Mouse (Mus musculus): ENCODE data around the gene Vamp5. TPM values are rescaled to one million over a fixed set of nuclear protein-coding genes. Genes with fewer than 3 reads are reported as not detected.

Gene Vamp5
- polyA plus RNA-seq, 1 experiment from 2014 or later: 10.5 TPM

DNA sequence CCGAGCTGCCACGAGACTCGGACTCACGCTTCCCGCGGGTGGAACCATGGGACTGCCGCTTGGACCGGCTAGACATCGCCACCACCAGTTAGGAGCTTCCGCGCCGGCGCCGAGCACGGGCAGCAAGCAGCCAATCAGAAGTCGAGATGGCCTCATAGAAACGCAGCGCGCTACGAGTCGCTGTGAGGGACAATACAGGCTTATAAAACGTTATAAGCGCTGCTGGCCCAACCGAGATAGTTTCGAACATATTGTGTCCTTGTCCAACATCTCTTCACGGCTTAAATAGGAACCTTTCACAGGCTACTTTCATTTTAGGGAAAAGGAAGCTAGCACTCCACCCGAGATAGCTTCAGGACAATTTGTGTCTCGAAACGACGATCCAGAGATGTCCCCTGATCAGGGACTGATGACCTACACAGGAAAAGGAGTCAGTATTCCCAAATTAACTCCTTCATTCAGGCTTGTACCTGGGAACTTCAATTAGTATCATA is 35.1 kb downstream of the Vamp5 start, which contains the start of gene Usp39:
TSS of gene Usp39 (minus strand) at position 111 of the 494 bp plus-strand sequence.
- WGBS: 1% methylated on average over 30 of the region's 30 CpGs

DNA sequence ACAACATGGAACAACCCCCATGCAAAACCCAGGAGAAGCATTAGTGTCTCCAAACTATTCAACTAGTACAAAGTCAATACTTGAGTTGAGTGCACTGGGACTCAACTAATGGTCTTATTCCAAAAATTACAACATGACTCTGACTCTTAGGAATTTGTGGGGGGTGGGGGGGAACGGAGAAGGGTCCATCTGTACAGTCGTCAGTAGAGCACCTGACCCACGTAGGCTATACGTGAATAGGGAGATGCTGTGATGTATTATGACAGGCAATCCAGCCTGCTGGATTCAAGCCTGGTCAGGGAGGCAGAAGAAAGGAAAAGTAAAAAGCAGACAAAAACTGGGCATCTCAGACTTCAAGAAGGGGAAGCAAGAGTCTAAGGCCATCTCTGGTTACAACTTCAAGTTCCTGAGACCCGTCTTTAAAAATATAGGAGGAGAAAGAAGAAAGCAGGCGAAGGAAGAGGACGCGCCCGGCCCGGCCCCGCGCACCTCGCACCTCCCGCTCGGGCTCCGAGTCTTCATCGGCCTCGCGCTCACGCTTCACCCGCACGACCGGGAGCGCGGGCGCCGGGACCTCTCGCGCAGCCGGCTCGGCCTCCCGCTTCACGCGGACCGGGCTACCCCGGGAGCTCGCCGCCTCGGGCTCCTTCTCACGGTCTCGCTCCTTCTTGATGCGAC is 35.7 kb downstream of the Vamp5 start:
- Histone ChIP-seq H3K4me1 (replicated peaks; ENCODE audit: control insufficient read depth, insufficient read depth, low read length) (peaks cover 32% of the 10 kb centered on the region), H3K9me3 (ENCODE audit: control insufficient read depth, low read length) (no peaks in the 10 kb centered on the region), H3K27me3 (replicated peaks; ENCODE audit: control insufficient read depth, insufficient read depth, low read length) (no peaks in the 10 kb centered on the region), H3K4me3 (replicated peaks; ENCODE audit: low read length) (peak overlapping the region; percentile 60), H3K9ac (replicated peaks; ENCODE audit: low read depth, low read length) (peak overlapping the region; percentile 68), H3K36me3 (ENCODE audit: control insufficient read depth, insufficient read depth) (peaks cover 4% of the 10 kb centered on the region; the same call in 1 of the 2 replicates), H3K27ac (ENCODE audit: low read length) (peak overlapping the region; percentile 16), H3K4me2 (ENCODE audit: low read length) (peak overlapping the region; percentile 97)
- WGBS: under 1% methylated on average over 42 of the region's 42 CpGs
- ATAC-seq: peak; percentile 43

More for the DNA sequence above, 35.1 kb downstream of the Vamp5 start, which contains the start of gene Usp39:
- H3K27ac ChIP-seq (ENCODE audit: low read length): peak within 1 kb of the TSS; percentile 42
- H3K27me3 ChIP-seq (replicated peaks; ENCODE audit: control insufficient read depth, insufficient read depth, low read length): no peaks in the 10 kb centered on the region
- H3K36me3 ChIP-seq (ENCODE audit: control insufficient read depth, insufficient read depth): peaks cover 4% of the 10 kb centered on the region; the same call in 1 of the 2 replicates
- peak within 1 kb of the TSS; percentile 97 for H3K4me2 ChIP-seq (ENCODE audit: low read length)
- peak; percentile 90 for ATAC-seq
- H3K9me3 ChIP-seq (ENCODE audit: control insufficient read depth, low read length): no peaks in the 10 kb centered on the region
- H3K9ac ChIP-seq (replicated peaks; ENCODE audit: low read depth, low read length): peak within 1 kb of the TSS; percentile 68
- H3K4me1 ChIP-seq (replicated peaks; ENCODE audit: control insufficient read depth, insufficient read depth, low read length): peaks cover 32% of the 10 kb centered on the region
- peak within 1 kb of the TSS; percentile 60 for H3K4me3 ChIP-seq (replicated peaks; ENCODE audit: low read length)

DNA sequence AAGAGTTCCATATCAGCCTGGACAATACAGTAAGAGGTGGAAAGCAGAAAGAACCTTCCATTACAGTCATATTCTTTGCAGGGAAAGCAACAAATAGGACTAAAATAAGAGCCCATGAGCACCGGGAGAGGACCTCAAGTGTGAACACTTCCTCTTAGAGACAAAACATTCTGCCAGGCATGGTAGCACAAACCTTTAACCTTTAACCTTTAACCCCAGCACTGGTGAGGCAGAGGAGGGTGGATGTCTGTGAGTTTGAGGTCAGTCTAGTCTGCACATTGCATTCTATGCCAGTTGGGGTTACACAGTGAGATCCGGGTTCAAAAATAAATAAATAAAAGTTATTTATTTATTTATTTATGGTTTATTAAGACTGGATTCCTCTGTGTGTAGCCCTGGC is 39.8 kb downstream of the Vamp5 start:
- H3K27me3 ChIP-seq (replicated peaks; ENCODE audit: control insufficient read depth, insufficient read depth, low read length): no peaks in the 10 kb centered on the region
- no peak overlapping the region for H3K4me2 ChIP-seq (ENCODE audit: low read length)
- WGBS: 87% methylated on average over 2 of the region's 2 CpGs
- H3K9me3 ChIP-seq (ENCODE audit: control insufficient read depth, low read length): no peaks in the 10 kb centered on the region
- peaks cover 13% of the 10 kb centered on the region for H3K36me3 ChIP-seq (ENCODE audit: control insufficient read depth, insufficient read depth)
- no peak overlapping the region for H3K9ac ChIP-seq (replicated peaks; ENCODE audit: low read depth, low read length)
- ATAC-seq: no peak
- no peak overlapping the region for H3K4me3 ChIP-seq (replicated peaks; ENCODE audit: low read length)
- no peak overlapping the region for H3K27ac ChIP-seq (ENCODE audit: low read length)
- H3K4me1 ChIP-seq (replicated peaks; ENCODE audit: control insufficient read depth, insufficient read depth, low read length): peaks cover 14% of the 10 kb centered on the region

DNA sequence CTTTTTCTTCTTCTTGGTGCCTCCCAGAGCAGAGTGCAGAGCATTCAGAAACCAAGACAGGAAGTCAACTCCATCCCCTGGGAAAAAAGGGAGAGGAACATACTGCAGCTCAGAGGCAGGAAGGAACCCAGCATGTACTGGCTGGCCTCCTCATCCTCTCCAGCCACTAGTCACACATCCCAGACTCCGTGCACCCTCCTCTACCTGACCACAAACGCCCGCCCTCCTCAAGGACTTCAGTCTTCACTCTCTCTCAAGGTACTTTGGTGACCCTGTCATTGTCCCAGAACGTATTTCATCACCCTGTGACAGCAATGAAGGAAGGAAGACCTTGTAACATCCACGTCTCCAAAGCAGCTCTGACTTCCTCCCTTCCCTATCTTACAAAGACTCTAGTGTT is 47.2 kb downstream of the Vamp5 start:
- Histone ChIP-seq H3K27ac (ENCODE audit: low read length) (no peak overlapping the region), H3K4me1 (replicated peaks; ENCODE audit: control insufficient read depth, insufficient read depth, low read length) (no peaks in the 10 kb centered on the region), H3K36me3 (ENCODE audit: control insufficient read depth, insufficient read depth) (peaks cover 30% of the 10 kb centered on the region), H3K9ac (replicated peaks; ENCODE audit: low read depth, low read length) (no peak overlapping the region), H3K9me3 (ENCODE audit: control insufficient read depth, low read length) (no peaks in the 10 kb centered on the region), H3K27me3 (replicated peaks; ENCODE audit: control insufficient read depth, insufficient read depth, low read length) (no peaks in the 10 kb centered on the region), H3K4me3 (replicated peaks; ENCODE audit: low read length) (no peak overlapping the region), H3K4me2 (ENCODE audit: low read length) (no peak overlapping the region)
- no peak for ATAC-seq
- WGBS: 86% methylated on average over 5 of the region's 5 CpGs

DNA sequence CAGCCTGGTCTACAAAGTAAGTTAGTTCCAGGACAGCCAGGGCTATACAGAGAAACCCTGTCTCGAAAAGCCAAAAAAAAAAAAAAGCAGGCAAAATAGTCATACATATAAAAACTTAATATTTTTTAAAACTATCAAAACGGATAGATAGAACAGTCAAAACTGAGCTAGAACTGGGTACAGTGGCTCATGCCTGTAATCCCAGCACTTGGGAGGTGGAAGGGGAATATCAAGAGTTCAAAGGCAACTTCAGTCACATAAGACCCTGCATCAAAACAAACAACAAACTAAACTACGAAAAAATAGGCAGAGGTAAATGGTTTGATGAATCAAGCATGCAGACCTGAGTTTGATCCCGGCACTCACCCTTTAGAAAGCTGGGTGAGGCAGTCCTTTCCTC is 50.1 kb downstream of the Vamp5 start:
- WGBS: 95% methylated on average over 4 of the region's 4 CpGs
- H3K36me3 ChIP-seq (ENCODE audit: control insufficient read depth, insufficient read depth): peaks cover 30% of the 10 kb centered on the region

DNA sequence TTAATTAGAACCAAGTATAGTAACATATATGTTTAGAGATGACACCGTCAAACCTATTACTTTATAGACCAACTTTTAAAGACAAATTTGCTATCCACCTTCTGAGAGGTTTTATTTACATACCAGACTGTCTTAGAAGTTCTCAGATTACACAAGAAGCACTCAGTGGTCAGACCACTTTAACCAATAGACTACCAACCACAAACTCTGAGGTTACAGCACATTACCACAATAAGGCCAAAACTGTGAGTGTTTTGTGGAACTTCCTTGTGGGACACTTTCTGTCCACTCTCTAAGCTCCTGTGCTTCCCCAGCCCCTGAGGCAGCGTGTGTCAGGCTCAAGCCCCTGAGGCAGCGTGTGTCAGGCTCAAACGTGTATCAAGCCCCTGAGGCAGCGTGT is 51.2 kb downstream of the Vamp5 start:
- no peaks in the 10 kb centered on the region for H3K4me1 ChIP-seq (replicated peaks; ENCODE audit: control insufficient read depth, insufficient read depth, low read length)
- no peak overlapping the region for H3K4me3 ChIP-seq (replicated peaks; ENCODE audit: low read length)
- peaks cover 36% of the 10 kb centered on the region for H3K36me3 ChIP-seq (ENCODE audit: control insufficient read depth, insufficient read depth)
- no peaks in the 10 kb centered on the region for H3K9me3 ChIP-seq (ENCODE audit: control insufficient read depth, low read length)
- H3K27me3 ChIP-seq (replicated peaks; ENCODE audit: control insufficient read depth, insufficient read depth, low read length): no peaks in the 10 kb centered on the region
- no peak overlapping the region for H3K9ac ChIP-seq (replicated peaks; ENCODE audit: low read depth, low read length)
- no peak overlapping the region for H3K27ac ChIP-seq (ENCODE audit: low read length)
- H3K4me2 ChIP-seq (ENCODE audit: low read length): no peak overlapping the region
- WGBS: 92% methylated on average over 5 of the region's 5 CpGs
- ATAC-seq: no peak

More for the DNA sequence above, 50.1 kb downstream of the Vamp5 start:
- Histone ChIP-seq H3K27ac (ENCODE audit: low read length) (no peak overlapping the region), H3K9me3 (ENCODE audit: control insufficient read depth, low read length) (no peaks in the 10 kb centered on the region), H3K4me2 (ENCODE audit: low read length) (no peak overlapping the region), H3K4me3 (replicated peaks; ENCODE audit: low read length) (no peak overlapping the region), H3K27me3 (replicated peaks; ENCODE audit: control insufficient read depth, insufficient read depth, low read length) (no peaks in the 10 kb centered on the region), H3K9ac (replicated peaks; ENCODE audit: low read depth, low read length) (no peak overlapping the region), H3K4me1 (replicated peaks; ENCODE audit: control insufficient read depth, insufficient read depth, low read length) (no peaks in the 10 kb centered on the region)
- no peak for ATAC-seq

DNA sequence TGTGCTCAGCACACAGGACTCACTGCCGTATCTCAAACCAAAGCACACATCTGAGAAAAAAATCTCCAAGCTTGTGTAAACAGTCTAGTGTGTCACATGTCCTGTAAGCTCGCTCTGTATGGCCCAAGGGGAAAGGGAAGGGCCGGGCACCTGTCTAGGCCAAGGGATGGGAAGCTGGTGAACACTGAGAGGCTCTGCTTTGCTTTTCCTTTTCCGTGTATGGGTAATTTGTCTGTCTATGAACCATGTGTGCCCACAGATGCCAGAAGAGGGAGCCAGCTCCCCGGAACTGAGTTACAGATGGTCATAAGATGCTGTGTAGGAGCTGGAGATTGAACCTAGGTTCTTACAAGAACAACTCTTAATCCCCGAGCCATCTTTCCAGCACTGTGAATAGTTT is 54.0 kb downstream of the Vamp5 start:
- 82% methylated on average over 6 of the region's 6 CpGs for WGBS
- Histone ChIP-seq H3K9ac (replicated peaks; ENCODE audit: low read depth, low read length) (no peak overlapping the region), H3K27me3 (replicated peaks; ENCODE audit: control insufficient read depth, insufficient read depth, low read length) (no peaks in the 10 kb centered on the region), H3K4me1 (replicated peaks; ENCODE audit: control insufficient read depth, insufficient read depth, low read length) (no peaks in the 10 kb centered on the region), H3K4me2 (ENCODE audit: low read length) (no peak overlapping the region), H3K36me3 (ENCODE audit: control insufficient read depth, insufficient read depth) (peaks cover 46% of the 10 kb centered on the region), H3K9me3 (ENCODE audit: control insufficient read depth, low read length) (no peaks in the 10 kb centered on the region), H3K4me3 (replicated peaks; ENCODE audit: low read length) (no peak overlapping the region), H3K27ac (ENCODE audit: low read length) (no peak overlapping the region)
- ATAC-seq: no peak

DNA sequence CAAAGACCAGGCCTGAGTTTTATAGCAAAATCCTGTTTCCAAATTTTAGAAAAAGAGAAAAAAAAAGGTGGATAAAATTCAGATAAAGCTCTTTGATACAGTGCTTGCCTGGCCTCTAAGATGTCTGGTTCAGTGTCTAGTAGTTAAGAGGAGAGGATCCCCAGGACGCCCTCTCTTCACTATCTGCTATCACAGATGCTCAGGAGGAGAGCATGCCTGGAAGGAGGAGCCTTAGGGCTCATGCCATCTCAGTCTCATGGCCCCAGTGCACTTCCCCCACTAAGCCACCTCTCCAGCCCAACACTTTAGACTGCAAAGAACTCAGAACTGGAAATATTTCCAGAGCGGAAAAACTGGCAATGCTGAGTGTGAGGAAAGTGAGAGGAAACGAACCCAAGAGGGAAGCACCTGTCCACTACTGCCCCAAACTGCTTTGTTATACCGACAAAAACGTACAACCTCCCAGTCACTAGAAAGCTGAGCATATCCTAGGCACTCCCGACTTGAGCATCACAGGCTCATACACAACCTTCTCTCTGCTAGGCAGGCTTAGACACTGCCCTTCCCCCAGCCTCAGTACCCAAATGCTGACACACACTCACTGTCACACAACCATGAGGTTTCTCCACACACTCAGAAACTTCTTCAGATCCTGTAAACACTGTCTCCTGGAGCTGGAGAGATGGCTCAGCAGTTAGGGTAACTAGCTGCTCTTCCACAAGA is 56.3 kb downstream of the Vamp5 start:
- 86% methylated on average over 6 of the region's 6 CpGs for WGBS
- Histone ChIP-seq H3K27ac (ENCODE audit: low read length) (no peak overlapping the region), H3K27me3 (replicated peaks; ENCODE audit: control insufficient read depth, insufficient read depth, low read length) (no peaks in the 10 kb centered on the region), H3K9me3 (ENCODE audit: control insufficient read depth, low read length) (no peaks in the 10 kb centered on the region), H3K36me3 (ENCODE audit: control insufficient read depth, insufficient read depth) (peaks cover 61% of the 10 kb centered on the region), H3K9ac (replicated peaks; ENCODE audit: low read depth, low read length) (no peak overlapping the region), H3K4me3 (replicated peaks; ENCODE audit: low read length) (no peak overlapping the region), H3K4me2 (ENCODE audit: low read length) (no peak overlapping the region), H3K4me1 (replicated peaks; ENCODE audit: control insufficient read depth, insufficient read depth, low read length) (no peaks in the 10 kb centered on the region)
- ATAC-seq: no peak

DNA sequence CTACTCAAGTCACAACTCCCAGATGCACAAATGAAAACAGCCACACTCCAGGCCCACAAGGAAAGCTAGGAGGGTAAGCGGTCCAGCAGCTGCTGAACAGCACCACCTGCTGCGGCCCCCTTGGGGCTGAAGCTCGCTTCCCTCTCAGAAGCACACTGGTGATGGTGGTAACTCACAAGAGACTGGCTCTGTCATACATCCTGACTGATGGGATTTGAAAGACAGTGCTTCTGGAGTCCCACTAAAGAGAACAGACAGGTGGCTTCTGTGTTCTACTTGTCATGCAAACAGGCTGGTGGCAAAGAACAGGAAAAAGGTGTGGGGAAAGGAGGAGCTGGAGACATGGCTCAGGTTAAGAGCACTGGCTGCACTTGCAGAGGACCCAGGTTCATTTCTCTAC is 57.3 kb downstream of the Vamp5 start:
- Histone ChIP-seq H3K4me2 (ENCODE audit: low read length) (no peak overlapping the region), H3K9ac (replicated peaks; ENCODE audit: low read depth, low read length) (no peak overlapping the region), H3K27ac (ENCODE audit: low read length) (no peak overlapping the region), H3K4me1 (replicated peaks; ENCODE audit: control insufficient read depth, insufficient read depth, low read length) (no peaks in the 10 kb centered on the region), H3K9me3 (ENCODE audit: control insufficient read depth, low read length) (no peaks in the 10 kb centered on the region), H3K4me3 (replicated peaks; ENCODE audit: low read length) (no peak overlapping the region), H3K36me3 (ENCODE audit: control insufficient read depth, insufficient read depth) (peaks cover 55% of the 10 kb centered on the region), H3K27me3 (replicated peaks; ENCODE audit: control insufficient read depth, insufficient read depth, low read length) (no peaks in the 10 kb centered on the region)
- 97% methylated on average over 3 of the region's 3 CpGs for WGBS
- ATAC-seq: no peak
